ENCODE assay signal across 8 mouse cellular contexts in genomic region chr8:119862749-119863148, GRCm38 (mm10). TPM values are rescaled to one million over a fixed set of nuclear protein-coding genes. Genes with fewer than 3 reads are reported as not detected.
DNase-seq lines count a peak whose midpoint lies in the region; ATAC-seq and TF ChIP-seq lines count a peak whose summit lies in the region.

No protein-coding gene starts in this region.

- H3K27me3 ChIP-seq in thymus, adult 2 months (ENCODE audit: control insufficient read depth, insufficient read depth, low read length) = no peaks in the 10 kb centered on the region
- H3K27me3 ChIP-seq in liver, embryonic 11.5 days (replicated peaks; ENCODE audit: control insufficient read depth, insufficient read depth, low read length) = no peaks in the 10 kb centered on the region; the same call in 1 of the 2 replicates

- H3K9ac ChIP-seq in liver, embryonic 11.5 days (ENCODE audit: low read depth, low read length) = peak overlapping the region; percentile 82

- no peak for DNase-seq in frontal cortex, postnatal 14 days (ENCODE audit: low spot score in 2 of 2)
- no peak for DNase-seq in thymus, adult 2 months
- DNase-seq in thymus, postnatal 25 days = no peak
- DNase-seq in liver, embryonic 11.5 days (ENCODE audit: low spot score) = no peak
- no peak for DNase-seq in right cerebral cortex, adult 18-20 months
- no peak for DNase-seq in cerebellum, postnatal 25 days
- no peak for DNase-seq in c-Kit-positive CD71-positive TER-119-positive erythroid progenitor cells, embryonic 14.5 days (ENCODE audit: low spot score)

- no peaks in the 10 kb centered on the region for H3K9me3 ChIP-seq in liver, embryonic 11.5 days (ENCODE audit: control insufficient read depth, low read length)

- H3K4me3 ChIP-seq in thymus, adult 2 months (ENCODE audit: control insufficient read depth, insufficient read depth, low read length) = peak overlapping the region; percentile 92
- peak overlapping the region; percentile 85 for H3K4me3 ChIP-seq in liver, embryonic 11.5 days (ENCODE audit: low read depth, low read length)

- peak; percentile 32; the same call in 1 of the 2 replicates for ATAC-seq in frontal cortex, adult (ENCODE audit: low TSS enrichment)
- ATAC-seq in liver, embryonic 11.5 days (replicated peaks; ENCODE audit: low FRiP score) = no peak

- TF ChIP-seq POLR2A in thymus, adult 2 months (IDR thresholded peaks at IDR 0.05; ENCODE audit: control insufficient read depth, extremely low read depth, insufficient read depth, low read length, poor library complexity) = no peak

- H3K27ac ChIP-seq in thymus, adult 2 months (ENCODE audit: control insufficient read depth, insufficient read depth, low read length) = no peak overlapping the region
- H3K27ac ChIP-seq in liver, embryonic 11.5 days (ENCODE audit: low read depth, low read length) = no peak overlapping the region

- peaks cover 38% of the 10 kb centered on the region for H3K4me1 ChIP-seq in thymus, adult 2 months (replicated peaks; ENCODE audit: control insufficient read depth, insufficient read depth, low read length)
- H3K4me1 ChIP-seq in liver, embryonic 11.5 days (replicated peaks; ENCODE audit: control insufficient read depth, insufficient read depth, low read length) = peaks cover 33% of the 10 kb centered on the region

- TF ChIP-seq CTCF in thymus, adult 2 months (IDR thresholded peaks at IDR 0.05; ENCODE audit: borderline replicate concordance, control insufficient read depth, extremely low read depth, insufficient read depth, low read length, poor library complexity) = no peak

- no peaks in the 10 kb centered on the region for H3K36me3 ChIP-seq in thymus, adult 2 months (ENCODE audit: control insufficient read depth, insufficient read depth, low read length)
- H3K36me3 ChIP-seq in liver, embryonic 11.5 days (ENCODE audit: control insufficient read depth, insufficient read depth, low read length) = no peaks in the 10 kb centered on the region

- H3K4me2 ChIP-seq in liver, embryonic 11.5 days = peak overlapping the region; percentile 97

- 48% methylated on average over 6 of the region's 6 CpGs for WGBS in thymus, adult 2 months
- WGBS in liver, embryonic 11.5 days = 13% methylated on average over 6 of the region's 6 CpGs

RNA-seq across cellular contexts. Expression of gene Klhl36, which starts 0.7 kb away (rescaled TPM):
- polyA plus RNA-seq in thymus, adult 2 months (2012; rRNA removed) = 41.8 and 51.0 TPM in 2 replicates
- 9.1 TPM in 2 replicates for polyA plus RNA-seq in liver, embryonic 11.5 days (2014; fragmentation: Nextera tagmentation; extraction: Ambion mirVana)

RNA-seq across cellular contexts. Expression of gene Cotl1, which starts 22.4 kb away (rescaled TPM):
- 428 and 476 TPM in 2 replicates for polyA plus RNA-seq in thymus, adult 2 months (2012; rRNA removed)
- polyA plus RNA-seq in liver, embryonic 11.5 days (2014; fragmentation: Nextera tagmentation; extraction: Ambion mirVana) = 132 and 155 TPM in 2 replicates

RNA-seq across cellular contexts. Expression of gene Usp10, which starts 47.4 kb away (rescaled TPM):
- 126 and 149 TPM in 2 replicates for polyA plus RNA-seq in thymus, adult 2 months (2012; rRNA removed)
- polyA plus RNA-seq in liver, embryonic 11.5 days (2014; fragmentation: Nextera tagmentation; extraction: Ambion mirVana) = 175 and 190 TPM in 2 replicates

RNA-seq across cellular contexts. Expression of gene Gm20388, which starts 47.9 kb away (rescaled TPM):
- 89.2 and 103 TPM in 2 replicates for polyA plus RNA-seq in thymus, adult 2 months (2012; rRNA removed)
- polyA plus RNA-seq in liver, embryonic 11.5 days (2014; fragmentation: Nextera tagmentation; extraction: Ambion mirVana) = 1.4 and 5.3 TPM in 2 replicates
